Mouse (Mus musculus) lung, postnatal 14 days (tissue): Measurements from ENCODE around the gene Kmt2a.
A peak's percentile ranks its signal among the peaks of the same experiment; 100 is the strongest.

Experiments used
- DNase-seq: peaks from one replicate; pipeline ENCODE4 v3.0.0; 2021

Gene Kmt2a

GRCm38 (mm10) chr9:44881221-44881871, at the start of gene Kmt2a:
Gene Kmt2a, minus strand, starts transcription at chr9:44881296.
- peak; percentile 99 for DNase-seq

GRCm38 (mm10) chr9:44921543-44921942, 40.4 kb upstream of the Kmt2a start:
- no peak for DNase-seq

GRCm38 (mm10) chr9:44921123-44921468, 40.0 kb upstream of the Kmt2a start:
- peak; percentile 54 for DNase-seq

- DNase-seq, result peak; percentile 87
These were observed 39.5 kb upstream of the Kmt2a start, which contains the start of gene Atp5l for GRCm38 (mm10) chr9:44920374-44921122. Gene Atp5l, minus strand, starts transcription at chr9:44920742.

GRCm38 (mm10) chr9:44919606-44920005, 38.5 kb upstream of the Kmt2a start:
- DNase-seq, result no peak

GRCm38 (mm10) chr9:44916196-44916595, 35.1 kb upstream of the Kmt2a start:
- peak; percentile 34 for DNase-seq

GRCm38 (mm10) chr9:44914706-44915105, 33.6 kb upstream of the Kmt2a start:
- DNase-seq, result peak; percentile 4

- no peak for DNase-seq
These were observed 30.3 kb upstream of the Kmt2a start for GRCm38 (mm10) chr9:44911365-44911764.

GRCm38 (mm10) chr9:44905620-44906019, 24.5 kb upstream of the Kmt2a start:
- peak; percentile 4 for DNase-seq

GRCm38 (mm10) chr9:44904964-44905363, 23.9 kb upstream of the Kmt2a start:
- peak; percentile 49 for DNase-seq

GRCm38 (mm10) chr9:44903856-44904255, 22.8 kb upstream of the Kmt2a start:
- DNase-seq, result no peak

- no peak for DNase-seq
These were observed 19.3 kb upstream of the Kmt2a start for GRCm38 (mm10) chr9:44900402-44900801.

- DNase-seq, result no peak
These were observed 18.6 kb upstream of the Kmt2a start for GRCm38 (mm10) chr9:44899716-44900115.

- no peak for DNase-seq
These were observed 15.9 kb upstream of the Kmt2a start for GRCm38 (mm10) chr9:44897024-44897423.

GRCm38 (mm10) chr9:44892664-44893063, 11.6 kb upstream of the Kmt2a start:
- DNase-seq, result no peak

GRCm38 (mm10) chr9:44891210-44891609, 10.1 kb upstream of the Kmt2a start:
- DNase-seq, result no peak

GRCm38 (mm10) chr9:44890122-44890521, 9.0 kb upstream of the Kmt2a start:
- no peak for DNase-seq

- no peak for DNase-seq
These were observed 7.1 kb upstream of the Kmt2a start for GRCm38 (mm10) chr9:44888114-44888624.

- no peak for DNase-seq
These were observed 2.0 kb upstream of the Kmt2a start for GRCm38 (mm10) chr9:44882981-44883569.

- peak; percentile 24 for DNase-seq
These were observed 1.4 kb upstream of the Kmt2a start for GRCm38 (mm10) chr9:44882436-44882980.

GRCm38 (mm10) chr9:44881941-44882435, 892 bp upstream of the Kmt2a start:
- peak; percentile 73 for DNase-seq

- DNase-seq, result peak; percentile 14
These were observed 601 bp downstream of the Kmt2a start for GRCm38 (mm10) chr9:44880309-44881081.
